Mouse (Mus musculus): ENCODE results near the gene Map7d1.

The Map7d1 gene

GRCm38 (mm10) chr4:126200036-126200435 lies 56.1 kb downstream of the Map7d1 start:
- DNase-seq = no peak

GRCm38 (mm10) chr4:126199556-126199955 lies 56.6 kb downstream of the Map7d1 start:
- no peak for DNase-seq

DNA sequence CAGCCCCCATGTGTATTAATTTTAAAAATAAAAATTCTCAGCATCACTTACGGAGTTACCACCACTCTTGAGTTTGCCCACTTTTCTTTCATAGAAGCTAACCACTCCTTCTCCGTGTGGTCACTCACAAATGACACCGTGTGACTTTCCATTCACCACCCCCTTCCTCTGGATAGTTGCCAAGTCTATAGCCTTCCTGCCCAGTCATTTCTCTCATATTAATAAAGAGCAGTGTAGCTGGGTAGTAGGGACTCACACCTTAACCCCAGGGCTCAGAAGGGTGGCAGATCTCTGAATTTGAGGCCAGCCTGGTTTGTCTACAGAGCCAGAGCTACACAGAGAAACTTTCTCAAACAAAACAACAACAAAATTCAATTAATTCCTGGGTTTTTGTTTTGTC lies 58.7 kb downstream of the Map7d1 start:
- DNase-seq = no peak

- DNase-seq = no peak
Measured at GRCm38 (mm10) chr4:126194916-126195315, 61.2 kb downstream of the Map7d1 start.

GRCm38 (mm10) chr4:126194216-126194615 lies 61.9 kb downstream of the Map7d1 start:
- DNase-seq = no peak

- DNase-seq = no peak
Measured at GRCm38 (mm10) chr4:126190636-126191035, 65.5 kb downstream of the Map7d1 start.

DNA sequence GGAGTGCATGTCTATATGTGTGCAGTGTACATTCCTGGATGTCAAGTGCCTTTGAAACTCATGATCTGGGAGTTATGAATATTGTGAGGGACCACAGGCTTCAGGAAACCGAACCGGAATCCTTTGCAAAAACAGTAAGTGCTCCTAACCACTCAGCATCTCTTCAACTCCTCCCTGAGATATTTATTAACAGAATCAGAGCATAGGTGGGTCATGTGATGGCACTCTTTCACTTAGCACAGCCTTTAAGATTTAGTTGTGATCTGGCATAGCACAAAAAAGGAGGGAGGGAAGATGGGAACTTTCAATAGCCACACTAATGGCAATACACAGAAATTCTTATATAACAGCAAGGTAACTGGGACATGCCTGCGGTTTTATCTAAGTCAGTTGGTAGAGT lies 69.0 kb downstream of the Map7d1 start:
- DNase-seq = no peak

DNA sequence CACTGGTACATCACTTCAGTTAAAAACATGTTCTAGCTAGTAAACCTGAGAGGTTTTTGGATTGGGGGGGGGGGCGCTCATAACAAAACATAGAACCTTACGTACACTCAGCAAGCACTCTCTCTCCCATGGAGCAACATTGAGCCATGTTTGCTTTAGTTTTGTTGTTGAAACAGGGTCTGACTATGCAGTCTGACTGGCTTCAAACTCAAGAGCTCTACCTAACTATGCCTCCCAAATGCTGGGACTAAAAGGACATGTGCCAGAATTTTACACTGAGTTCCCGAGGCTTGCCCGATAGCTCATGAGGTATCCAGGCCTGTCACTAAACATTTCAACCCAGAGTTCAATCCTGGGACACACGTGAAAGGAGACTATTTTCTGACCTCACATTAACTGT lies 73.1 kb downstream of the Map7d1 start:
- no peak for DNase-seq

All from thymus, postnatal 4 days (tissue).